Mouse (Mus musculus): ENCODE results near the gene Cstf1. TPM values are rescaled to one million over a fixed set of nuclear protein-coding genes. Genes with fewer than 3 reads are reported as not detected.

Gene Cstf1
- 14.7 TPM for polyA plus RNA-seq (2017; shearing (Covaris generic))

GRCm38 (mm10) chr2:172370411-172371223 is at the start of gene Cstf1, which contains the start of gene Aurka:
Gene Cstf1, plus strand, starts transcription at chr2:172370681.
Gene Aurka, minus strand, starts transcription at chr2:172370535.

GRCm38 (mm10) chr2:172345258-172345738 is 25.2 kb upstream of the Cstf1 start, which contains the start of gene Fam210b:
Gene Fam210b, plus strand, starts transcription at chr2:172345565.

GRCm38 (mm10) chr2:172393391-172394051 is 23.0 kb downstream of the Cstf1 start, which contains the start of gene Cass4:
Gene Cass4, plus strand, starts transcription at chr2:172393794.

Other genes starting within 250 kb of the Cstf1 start
- 0.15 TPM for gene Mc3r, start 122.2 kb upstream of the Cstf1 start, polyA plus RNA-seq (2017; shearing (Covaris generic))
- gene Fam210b, start 25.1 kb upstream of the Cstf1 start, polyA plus RNA-seq (2017; shearing (Covaris generic)), result 12.9 TPM
- 2.7 TPM for gene Aurka, start 146 bp upstream of the Cstf1 start, polyA plus RNA-seq (2017; shearing (Covaris generic))
- not detected for gene Cass4, start 23.1 kb downstream of the Cstf1 start, polyA plus RNA-seq (2017; shearing (Covaris generic))
- 80.2 TPM for gene Rtf2, start 69.9 kb downstream of the Cstf1 start, polyA plus RNA-seq (2017; shearing (Covaris generic))
- 3.9 TPM for gene Gcnt7, start 87.9 kb downstream of the Cstf1 start, polyA plus RNA-seq (2017; shearing (Covaris generic))
- not detected for gene Fam209, start 101.8 kb downstream of the Cstf1 start, polyA plus RNA-seq (2017; shearing (Covaris generic))
- gene Tfap2c, start 178.9 kb downstream of the Cstf1 start, polyA plus RNA-seq (2017; shearing (Covaris generic)), result not detected